Mouse (Mus musculus): ENCODE measurements at regions not wholly inside any gene's neighbourhood (a gene's known extent, or its start where the extent isn't known, plus 50 kb on each side); places are given as distances from the start of the nearest gene placed in this dataset.

DNA sequence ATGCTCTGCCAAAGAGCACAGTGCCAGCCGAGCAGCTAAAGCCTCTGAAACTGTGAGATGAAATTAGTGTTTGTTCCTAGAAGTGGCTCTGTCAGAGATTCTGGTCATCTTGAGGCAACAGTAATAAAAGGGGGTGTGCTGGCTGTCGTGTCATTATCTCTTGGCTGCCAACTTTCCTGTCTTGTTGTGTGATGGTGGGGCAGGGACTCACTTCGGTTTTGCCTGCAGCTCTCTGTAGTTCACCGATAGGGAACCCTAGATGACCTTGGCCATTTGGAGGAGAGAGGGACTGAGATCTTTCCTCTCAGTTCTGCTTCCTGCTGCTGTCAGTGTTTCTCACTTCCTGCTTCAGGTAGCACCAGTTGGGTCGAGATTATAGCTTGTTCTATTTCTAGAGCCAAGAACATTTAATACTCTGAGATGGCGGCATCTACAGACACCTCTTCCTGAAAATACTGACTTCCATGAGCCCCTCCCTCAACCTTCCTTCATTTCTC, 159.8 kb upstream of the Kbtbd8 start:
- DNase-seq (ENCODE audit: low spot score): no peak

DNA sequence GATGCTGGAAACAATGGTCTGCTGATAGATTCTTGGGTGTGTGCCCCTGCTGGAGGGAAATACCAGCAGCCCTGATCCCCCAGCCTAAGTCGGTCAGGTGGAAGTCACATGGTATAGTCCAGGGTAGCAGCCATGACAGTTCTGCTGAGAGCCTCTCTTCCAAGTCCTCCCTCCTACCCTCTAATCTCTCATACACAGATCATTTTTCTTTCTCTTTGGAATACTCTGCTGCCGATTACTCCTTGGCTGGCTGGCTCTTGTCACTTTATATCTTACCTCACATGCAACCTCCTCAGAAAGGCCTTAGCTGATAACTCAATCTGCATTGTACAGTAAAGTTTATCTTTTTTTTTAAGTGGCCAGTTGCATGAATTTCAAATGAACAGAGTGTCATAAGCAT, 162.5 kb upstream of the Kbtbd8 start:
- DNase-seq (ENCODE audit: low spot score): no peak

- no peak for DNase-seq (ENCODE audit: low spot score)
These were observed 163.4 kb upstream of the Kbtbd8 start for GRCm38 (mm10) chr6:94953658-94954057.

GRCm38 (mm10) chr6:94951971-94952768, 164.9 kb upstream of the Kbtbd8 start:
- no peak for DNase-seq (ENCODE audit: low spot score)

DNA sequence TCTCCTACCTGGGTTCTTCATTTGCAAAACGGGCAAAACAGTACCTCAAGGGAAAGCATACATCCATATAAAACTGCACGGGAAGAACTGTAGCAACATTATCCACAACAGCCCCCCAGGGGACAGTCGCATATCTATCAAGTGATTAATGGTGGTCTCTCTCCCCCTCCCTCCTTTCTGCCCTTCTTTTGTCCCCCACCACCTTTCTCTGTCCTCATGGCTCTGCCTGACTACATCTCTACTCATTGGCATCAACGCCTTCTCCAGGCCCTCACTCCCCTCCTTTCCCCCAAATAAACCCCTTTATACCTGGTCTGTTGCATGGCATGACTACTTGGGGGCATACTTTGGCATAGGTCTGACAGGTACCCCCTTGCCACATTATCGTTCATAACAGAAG, 166.1 kb upstream of the Kbtbd8 start:
- DNase-seq (ENCODE audit: low spot score): no peak

DNA sequence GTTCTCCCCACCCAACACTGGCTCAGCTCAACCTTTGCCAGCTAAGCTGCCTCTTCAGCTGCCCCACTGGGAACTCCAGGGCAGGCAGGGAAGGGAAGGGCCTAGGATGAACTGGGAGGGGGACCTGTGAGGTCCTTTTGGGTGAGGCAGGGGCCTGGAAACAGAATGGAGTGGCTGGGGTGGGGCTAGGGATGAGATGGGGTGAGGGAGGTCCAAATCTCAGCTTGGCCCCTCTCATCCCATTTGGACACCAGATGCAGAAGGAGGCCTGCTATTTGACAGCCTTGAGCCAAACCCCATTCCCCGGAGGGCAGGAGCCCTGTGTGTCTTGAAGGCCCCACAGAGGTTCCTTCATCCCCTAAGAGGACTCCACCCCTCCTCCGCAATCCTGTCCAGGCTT, 166.7 kb upstream of the Kbtbd8 start:
- no peak for DNase-seq (ENCODE audit: low spot score)

- DNase-seq (ENCODE audit: low spot score): no peak
These were observed 170.6 kb upstream of the Kbtbd8 start for GRCm38 (mm10) chr6:94946352-94946900.

GRCm38 (mm10) chr6:94945715-94946114, 171.3 kb upstream of the Kbtbd8 start:
- no peak for DNase-seq (ENCODE audit: low spot score)

DNA sequence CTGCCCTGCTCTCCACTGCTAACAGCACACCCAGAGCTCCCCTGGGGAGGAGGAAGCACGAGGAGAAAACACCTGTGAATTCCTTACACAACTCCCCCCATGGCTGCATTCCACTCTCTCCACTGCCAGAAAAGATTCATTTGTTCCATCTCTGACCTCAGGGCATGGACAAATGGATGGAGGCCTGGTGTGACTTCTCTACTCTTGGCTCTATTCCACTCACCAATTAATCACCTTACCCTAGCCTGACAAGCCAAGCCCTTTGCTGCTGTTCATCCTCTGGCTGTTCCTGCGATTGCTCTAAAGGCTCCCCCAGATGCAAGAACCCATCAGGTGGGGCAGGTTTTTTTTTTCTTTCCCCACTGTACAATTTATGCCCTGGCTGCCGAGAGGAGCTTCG, 172.8 kb upstream of the Kbtbd8 start:
- DNase-seq (ENCODE audit: low spot score): no peak

GRCm38 (mm10) chr6:94938949-94939348, 178.1 kb upstream of the Kbtbd8 start:
- DNase-seq (ENCODE audit: low spot score): no peak

GRCm38 (mm10) chr6:94936206-94936605, 180.8 kb upstream of the Kbtbd8 start:
- no peak for DNase-seq (ENCODE audit: low spot score)

- DNase-seq (ENCODE audit: low spot score): no peak
These were observed 181.3 kb upstream of the Kbtbd8 start for GRCm38 (mm10) chr6:94935706-94936105.

DNA sequence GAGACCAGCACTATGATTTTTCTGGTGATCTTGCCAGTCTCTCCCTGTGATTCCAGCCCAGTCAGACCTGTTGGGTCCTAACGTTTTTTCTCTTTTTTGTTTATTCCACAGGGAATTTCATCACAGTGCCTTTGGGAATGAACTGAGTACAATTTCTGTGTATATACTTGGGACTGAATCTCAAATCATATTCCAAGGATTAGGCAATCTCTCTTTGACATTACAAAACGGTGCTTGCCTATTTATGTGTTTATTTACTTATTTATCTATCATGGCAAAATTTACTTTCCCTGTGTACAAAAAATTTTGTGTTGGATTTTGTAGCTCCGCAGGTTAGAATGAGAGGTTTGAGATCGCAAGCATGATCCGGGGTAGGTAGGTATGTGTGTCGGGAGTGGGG, 189.2 kb upstream of the Kbtbd8 start:
- DNase-seq (ENCODE audit: low spot score): no peak

GRCm38 (mm10) chr6:94926652-94927211, 190.3 kb upstream of the Kbtbd8 start:
- DNase-seq (ENCODE audit: low spot score): no peak

GRCm38 (mm10) chr6:94925408-94925807, 191.6 kb upstream of the Kbtbd8 start:
- DNase-seq (ENCODE audit: low spot score): no peak

DNA sequence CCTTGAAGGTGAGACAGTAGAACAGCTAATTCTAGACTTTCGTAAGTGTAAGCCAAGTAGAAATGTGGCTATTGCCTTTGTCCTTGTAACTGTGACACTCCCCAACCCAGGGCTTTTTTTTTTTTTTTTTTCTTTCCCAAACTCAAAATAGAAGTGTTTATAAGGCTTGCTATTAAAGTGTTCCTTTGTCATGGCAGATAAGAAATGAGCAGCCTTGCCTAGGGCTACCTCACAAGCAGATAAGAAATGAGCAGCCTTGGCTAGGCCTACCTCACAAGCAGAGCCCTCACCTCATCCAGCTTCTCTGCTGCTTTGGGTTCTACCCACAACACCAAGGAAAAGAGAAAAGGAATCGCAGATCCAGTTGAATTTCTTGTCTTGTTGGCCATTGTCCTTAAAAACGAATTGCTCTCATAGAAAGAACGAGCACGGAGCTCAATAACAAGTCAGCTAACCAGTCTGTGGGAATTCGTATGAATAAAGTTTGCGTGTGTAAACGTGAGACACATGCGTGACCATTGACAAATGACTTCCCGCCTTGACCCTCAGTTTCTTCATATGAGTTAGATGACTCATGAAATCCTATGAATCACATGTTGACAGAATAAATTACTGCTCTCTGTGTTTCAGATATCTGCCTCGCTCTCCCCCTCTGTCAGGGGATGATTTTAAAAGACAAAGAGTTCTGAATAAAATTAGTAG, 192.6 kb upstream of the Kbtbd8 start:
- no peak for DNase-seq (ENCODE audit: low spot score)

DNA sequence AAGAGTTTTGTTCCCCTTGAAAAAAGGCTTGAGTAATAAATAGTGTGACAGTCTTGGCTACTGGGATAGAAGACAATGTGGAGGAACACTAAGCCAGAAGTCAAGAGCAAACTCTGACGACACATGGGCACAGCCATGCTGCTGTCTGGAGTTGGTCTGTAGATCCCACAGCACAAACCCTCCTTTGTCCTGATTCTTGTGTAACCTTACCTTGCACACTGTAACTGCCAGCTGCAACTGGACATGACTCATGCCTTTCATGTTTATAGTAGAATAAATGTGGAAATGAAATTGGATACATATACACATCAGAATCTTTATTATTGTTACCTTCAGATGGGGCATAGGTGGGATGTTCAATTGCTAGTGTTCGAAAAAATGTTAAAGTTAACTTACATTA, 195.3 kb upstream of the Kbtbd8 start:
- DNase-seq (ENCODE audit: low spot score): no peak

DNA sequence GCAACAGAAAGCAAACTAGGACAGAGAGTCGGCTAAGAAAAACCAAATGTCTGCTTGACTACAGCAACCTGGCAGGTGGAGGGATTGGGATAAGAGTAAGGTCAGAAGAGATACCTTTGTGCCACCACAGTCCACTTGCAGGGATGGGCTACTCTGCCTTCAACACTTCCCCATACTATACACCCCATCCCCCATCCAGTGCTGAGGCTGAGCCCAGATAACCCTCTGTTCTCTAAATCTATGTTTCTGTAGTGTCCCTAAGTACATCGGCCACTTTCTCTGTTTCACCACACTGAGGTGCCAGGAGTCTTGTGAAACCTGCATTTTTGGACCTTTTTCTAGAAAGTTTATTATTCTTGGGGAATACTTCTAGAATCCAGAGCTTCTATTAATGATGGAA, 196.3 kb upstream of the Kbtbd8 start:
- no peak for DNase-seq (ENCODE audit: low spot score)

DNA sequence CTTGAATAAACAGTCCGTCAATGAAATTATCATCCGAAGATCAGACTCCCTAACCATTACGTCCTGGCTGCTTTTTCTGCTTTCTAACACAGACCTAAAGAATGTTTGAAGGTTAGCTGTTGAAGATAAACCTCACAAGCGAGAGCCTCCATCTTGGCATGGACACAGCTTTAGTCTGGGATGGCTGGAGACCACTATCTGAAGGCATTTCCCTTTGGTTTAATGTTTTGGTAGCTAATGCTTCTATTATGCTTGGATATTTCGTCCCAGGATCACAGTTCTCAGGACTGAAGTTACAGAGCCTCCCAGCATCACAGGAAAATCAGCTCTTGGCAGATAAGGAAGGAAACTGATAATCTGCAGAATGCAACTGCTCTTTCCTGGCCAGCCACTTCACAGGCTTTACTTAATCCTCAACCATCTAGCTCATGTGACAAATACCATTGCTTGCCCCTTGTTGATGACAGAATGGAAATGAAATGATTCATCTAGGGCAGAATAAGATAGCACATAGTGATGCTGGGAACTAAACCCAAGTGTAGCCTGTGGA, 197.8 kb upstream of the Kbtbd8 start:
- DNase-seq (ENCODE audit: low spot score): no peak

- DNase-seq (ENCODE audit: low spot score): peak; percentile 46
These were observed 201.0 kb upstream of the Kbtbd8 start for GRCm38 (mm10) chr6:94915842-94916620.

GRCm38 (mm10) chr6:94911836-94912235, 205.2 kb upstream of the Kbtbd8 start:
- no peak for DNase-seq (ENCODE audit: low spot score)

DNA sequence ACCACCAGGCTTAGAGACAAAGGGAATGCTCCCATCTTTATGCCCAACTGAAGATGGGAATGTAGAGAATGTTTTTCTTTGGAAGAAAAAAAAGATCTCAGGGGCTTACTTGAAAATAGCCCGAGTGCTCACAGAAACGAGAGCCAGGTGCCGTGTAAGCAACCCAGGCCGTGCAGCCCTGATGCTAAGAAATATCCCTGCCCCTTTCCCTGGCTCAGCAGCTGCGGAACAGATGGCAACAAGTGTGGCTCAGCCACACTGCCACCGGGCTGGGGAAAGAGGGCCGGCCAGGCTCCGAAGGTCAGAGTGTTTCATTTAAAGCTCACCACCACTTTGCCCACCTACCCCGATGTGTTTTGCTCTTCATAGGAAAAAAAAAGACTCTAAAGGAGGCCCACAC, 205.7 kb upstream of the Kbtbd8 start:
- no peak for DNase-seq (ENCODE audit: low spot score)

Measured in urinary bladder, postnatal 14 days (tissue).